Mouse (Mus musculus): Measurements from ENCODE around the gene Pou6f2.

Gene Pou6f2

DNA sequence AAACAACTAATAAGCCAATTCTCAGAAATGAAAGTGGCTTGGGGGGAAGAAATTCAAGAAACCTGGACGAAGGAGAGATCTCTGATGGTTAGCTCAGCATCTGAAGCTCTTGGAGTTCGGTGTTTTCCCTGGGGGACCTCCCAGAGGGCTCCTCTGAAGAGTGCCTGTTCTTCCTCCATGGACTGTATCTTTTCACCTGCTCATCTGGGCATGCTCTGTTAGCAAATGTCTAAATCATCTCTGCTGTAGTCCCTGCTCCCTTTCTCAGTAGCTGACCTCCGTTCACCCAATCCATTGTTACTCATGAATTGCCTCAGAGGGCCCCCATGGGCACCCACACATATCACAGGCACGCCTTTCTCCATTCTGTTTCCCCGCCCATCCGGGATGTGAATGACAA lies at the start of gene Pou6f2:
Pou6f2 (minus strand) TSS at position 101 of the 400 bp plus-strand sequence.
- no peak for DNase-seq (ENCODE audit: low read depth, low spot score)

DNA sequence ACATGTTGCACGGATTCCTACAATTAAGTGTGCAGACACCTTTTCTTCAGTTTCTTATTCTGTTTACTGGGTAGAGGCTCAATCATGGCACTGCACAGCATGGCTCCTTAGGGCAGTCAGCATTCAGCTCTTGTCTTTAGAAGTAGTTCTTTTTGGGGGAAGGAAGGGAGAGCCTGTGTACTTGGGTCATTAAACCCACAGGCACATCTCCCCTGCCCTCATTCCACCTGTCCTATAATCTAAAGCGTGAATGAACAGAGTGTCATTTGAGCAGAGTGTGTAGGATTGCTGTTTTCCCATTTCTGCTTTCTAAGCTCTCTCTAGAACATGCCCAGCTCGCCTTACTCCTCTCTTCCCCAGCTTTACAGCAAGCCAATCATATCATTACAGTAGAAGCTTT lies 42.4 kb upstream of the Pou6f2 start:
- DNase-seq (ENCODE audit: low read depth, low spot score), result no peak

DNA sequence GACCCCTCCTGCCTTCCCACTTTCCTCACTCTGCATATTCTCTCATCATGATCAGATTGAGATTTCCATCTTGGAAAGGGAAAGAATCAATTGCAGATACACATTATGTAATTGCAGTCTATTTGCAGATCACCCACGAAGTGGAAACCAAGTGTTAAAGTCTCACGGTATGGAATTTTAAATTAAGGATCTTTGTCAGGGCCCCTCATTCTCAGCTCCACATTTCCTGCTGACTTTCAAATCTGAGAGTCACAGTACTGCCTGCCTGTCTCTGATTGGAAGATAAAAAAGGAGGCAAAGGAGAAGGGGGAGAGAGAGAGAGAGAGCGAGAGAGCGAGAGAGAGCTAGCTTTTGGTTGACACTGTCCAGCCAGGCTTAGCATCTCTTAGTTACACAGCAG lies 9.8 kb downstream of the Pou6f2 start:
- DNase-seq (ENCODE audit: low read depth, low spot score), result no peak

DNA sequence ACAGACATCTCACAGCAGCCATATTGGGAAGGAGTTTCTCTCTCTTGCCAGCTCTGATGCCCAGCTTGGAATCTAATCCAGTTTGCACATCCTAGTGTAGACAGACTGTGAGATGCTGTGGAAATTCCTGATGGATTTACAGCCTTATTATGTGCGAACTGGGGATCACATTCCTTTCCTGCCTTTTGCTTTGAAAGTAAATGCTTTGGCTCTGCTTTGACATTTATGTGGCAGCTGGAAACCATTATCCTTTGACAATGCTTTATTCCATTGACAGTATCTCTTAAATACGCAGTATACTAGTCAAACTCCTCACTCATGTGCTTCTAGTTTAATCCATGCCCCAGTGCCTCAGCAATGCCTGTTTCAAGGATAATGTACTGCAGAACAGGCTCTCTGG lies 34.1 kb downstream of the Pou6f2 start:
- no peak for DNase-seq (ENCODE audit: low read depth, low spot score)

DNA sequence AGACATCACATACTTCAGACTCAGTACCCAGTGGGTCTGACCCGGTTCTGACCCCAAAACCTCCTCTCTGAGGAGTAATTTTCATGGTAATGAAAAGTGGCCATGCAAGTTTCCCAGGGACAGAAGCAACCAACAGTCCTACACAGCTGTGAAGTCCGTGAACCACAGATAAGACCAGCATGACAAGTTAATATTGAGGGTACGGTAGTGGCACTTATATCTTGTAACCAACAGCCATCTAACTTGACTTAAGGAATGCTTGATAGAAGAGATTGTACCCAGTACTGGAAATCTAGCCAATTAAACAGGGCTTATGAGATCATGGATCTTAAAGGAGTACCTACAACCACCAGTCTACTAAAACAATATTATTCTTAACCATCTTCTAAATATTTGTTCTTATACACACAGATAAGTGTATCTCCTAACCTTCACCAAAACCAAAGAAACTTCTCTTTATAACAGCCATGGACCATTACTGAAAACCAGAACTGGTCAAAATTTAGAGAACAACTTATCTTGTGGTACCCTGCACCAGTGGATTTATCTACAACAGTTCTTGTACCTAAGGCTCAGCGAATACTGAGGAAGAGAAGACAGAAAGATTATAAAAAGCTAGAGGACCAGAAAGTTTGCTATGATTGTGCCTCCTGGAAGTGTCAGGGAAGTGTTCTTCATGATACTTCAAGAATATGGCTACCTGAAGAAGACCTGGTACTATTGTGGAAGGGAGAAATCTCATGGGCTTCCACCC lies 52.7 kb downstream of the Pou6f2 start:
- no peak for DNase-seq (ENCODE audit: low read depth, low spot score)

DNA sequence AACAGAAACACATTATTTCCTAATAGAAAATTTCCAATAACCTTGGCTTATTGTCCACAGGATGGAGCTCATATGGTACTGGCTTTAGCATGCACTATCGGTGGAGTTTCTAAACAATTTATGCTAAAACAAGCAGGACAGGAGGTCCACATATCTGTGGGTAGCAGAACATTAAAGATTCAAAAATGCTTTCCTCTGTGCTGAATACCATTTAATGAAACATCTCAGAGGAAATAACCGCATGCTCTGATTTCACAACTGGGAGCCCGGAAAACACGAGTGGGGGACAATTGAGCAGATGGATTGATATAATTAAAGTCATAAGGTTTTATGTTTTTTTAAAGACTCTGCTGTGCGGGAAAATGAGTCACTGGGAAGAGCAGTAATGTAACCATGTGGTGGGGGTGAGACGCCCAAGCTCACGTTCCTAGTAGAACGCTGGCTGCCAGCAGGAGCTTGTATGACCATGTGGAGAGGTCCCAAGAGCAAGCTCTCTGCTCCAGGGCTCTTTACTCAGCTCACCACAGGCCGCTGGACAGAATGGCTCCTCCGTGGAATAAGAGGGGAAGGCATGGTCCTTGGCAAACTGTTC lies 58.5 kb downstream of the Pou6f2 start:
- no peak for DNase-seq (ENCODE audit: low read depth, low spot score)

DNA sequence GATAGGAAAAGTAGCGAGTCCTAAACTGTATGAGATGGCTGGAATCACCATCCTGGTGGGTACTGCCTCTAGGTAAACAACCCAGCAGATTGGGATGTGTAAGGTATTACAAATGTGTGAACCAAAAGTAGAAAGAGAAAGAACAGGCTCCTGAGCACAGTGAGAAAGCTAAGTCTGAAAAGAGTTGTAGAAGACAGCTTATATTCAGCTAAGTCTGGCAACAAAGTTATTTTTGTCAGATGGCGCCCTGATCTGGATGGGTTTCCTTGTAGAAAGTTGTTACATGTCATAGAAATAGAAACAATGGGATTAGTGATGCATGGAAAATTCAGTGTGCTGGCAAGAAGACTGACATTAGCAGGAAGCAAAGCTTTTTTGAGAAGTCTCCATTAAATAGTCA lies 59.5 kb downstream of the Pou6f2 start:
- no peak for DNase-seq (ENCODE audit: low read depth, low spot score)

DNA sequence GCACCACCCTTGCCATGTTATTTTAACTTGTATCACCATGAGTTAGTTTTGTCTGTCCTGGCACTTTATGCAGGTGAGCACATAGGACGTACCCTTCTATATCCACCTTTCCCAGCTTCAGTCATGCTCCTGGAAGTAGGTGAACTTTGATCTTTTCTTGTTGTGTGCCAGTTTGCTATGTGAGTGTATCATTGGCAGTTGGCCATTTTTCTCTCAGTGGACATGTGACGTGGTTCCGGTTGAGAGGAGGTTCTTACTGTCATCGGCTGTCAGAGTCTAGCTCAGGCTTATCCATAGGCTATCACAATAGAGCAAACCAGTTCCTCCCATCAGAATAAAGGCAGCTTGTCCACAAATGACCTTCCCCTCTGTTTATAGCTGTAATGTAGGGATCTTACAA lies 63.5 kb downstream of the Pou6f2 start:
- DNase-seq (ENCODE audit: low read depth, low spot score), result no peak

DNA sequence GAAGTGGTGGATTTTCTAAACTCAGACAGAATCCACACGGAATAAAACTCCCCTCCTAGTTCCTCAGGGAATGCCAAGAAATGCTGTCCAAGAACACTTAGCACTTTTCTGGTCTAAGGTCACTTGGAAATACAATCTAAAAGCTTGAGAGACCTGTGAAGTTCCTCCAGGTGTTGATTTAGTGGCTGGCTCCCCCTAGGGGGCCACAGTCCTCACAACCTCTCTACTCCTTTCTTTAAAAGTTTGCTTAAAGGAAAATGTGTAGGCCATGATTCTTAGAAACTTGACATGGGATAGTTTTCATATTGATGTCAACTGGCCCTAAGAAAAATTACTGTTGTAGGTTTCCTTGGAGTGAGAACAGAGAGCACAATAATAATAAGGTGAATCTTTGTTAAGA lies 64.9 kb downstream of the Pou6f2 start:
- DNase-seq (ENCODE audit: low read depth, low spot score), result no peak

DNA sequence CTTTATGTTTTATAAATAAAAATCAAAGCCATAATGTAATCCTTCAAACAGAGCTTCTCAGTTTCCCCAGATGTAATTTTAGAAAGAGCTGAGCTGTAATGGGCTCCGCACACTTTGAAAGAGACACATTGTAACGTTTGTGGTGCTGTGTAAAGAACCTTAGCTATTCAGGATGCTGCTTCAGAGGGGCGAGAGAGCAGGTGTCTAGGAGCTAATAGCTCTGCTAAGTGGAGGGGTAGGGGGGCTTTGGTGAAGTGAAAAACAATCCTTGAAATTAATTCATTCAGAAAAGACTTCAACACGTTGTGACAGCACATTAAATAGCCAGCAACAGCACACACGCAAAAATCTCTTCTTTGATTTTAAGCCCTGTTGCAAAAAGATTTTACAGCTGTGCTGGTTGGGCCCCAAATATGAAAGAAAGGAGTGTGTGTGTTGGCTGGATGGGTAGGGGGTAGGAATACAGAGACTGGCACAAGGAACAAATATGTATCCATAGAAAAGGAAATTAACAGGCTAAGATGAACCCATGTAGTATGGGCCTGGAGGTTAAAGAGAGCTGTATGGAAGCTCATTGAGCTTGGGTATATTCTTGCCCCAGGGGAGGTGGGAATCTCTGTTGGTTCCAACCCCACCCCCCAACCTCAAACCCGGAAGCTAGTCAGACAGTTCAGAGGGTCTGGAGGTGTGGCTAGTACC lies 73.4 kb downstream of the Pou6f2 start:
- DNase-seq (ENCODE audit: low read depth, low spot score), result no peak

DNA sequence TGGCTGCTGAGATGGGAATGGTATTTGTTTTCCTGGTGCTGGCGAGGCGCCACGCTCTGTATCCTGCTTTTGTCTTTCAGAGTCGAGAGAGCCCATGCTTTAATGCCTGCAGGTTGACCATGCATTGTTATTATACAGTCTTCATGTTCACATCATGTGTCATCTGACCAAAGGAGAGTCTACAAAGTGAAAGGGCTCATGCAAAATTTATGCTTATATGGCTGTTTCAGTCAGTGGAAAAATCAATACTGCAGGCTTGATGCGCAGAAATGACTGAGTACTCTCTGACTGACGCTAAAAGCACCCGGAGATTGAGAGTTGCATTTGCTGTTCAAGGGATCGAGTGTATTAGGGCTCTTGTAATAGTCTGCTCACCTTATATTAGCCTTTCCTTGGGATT lies 74.1 kb downstream of the Pou6f2 start:
- DNase-seq (ENCODE audit: low read depth, low spot score), result no peak

DNA sequence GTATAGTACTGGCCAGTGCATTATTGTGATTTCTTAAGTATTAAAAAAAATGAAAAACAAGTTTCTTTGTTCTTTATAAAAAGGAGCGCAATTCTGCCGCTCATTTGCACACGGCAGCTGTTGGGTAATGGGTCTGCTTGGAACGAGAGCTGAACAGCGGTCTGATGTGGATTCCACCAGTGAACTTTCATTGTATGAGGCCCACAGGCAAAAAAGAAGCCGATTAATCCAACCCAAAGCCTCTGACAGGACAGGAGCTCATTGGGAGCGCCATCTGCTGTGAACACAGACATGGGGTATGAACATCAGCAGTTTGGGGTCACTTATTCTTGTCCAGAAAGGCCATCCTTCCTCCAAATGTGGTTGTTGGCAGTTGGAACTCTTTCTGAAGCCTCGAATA lies 84.9 kb downstream of the Pou6f2 start:
- peak; percentile 0 for DNase-seq (ENCODE audit: low read depth, low spot score)

DNA sequence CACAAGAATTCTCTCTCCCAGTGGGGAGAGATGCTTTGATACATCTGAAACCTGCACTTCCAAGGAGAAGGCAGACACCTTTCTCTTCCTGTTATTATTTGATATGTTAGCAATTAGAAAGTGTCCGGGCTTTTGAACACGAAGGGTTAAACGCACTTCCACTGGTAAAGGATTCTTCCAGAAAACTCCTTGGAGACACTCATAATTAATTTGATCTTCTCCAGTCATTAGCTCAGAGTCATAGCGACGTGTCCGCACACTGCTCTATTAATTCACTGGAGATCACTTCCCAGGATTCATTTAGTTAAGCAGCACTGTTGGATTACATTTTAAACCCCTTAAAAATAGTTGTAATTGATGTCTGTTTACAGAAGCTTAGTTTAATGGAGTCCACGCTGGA lies 88.5 kb downstream of the Pou6f2 start:
- DNase-seq (ENCODE audit: low read depth, low spot score), result no peak

DNA sequence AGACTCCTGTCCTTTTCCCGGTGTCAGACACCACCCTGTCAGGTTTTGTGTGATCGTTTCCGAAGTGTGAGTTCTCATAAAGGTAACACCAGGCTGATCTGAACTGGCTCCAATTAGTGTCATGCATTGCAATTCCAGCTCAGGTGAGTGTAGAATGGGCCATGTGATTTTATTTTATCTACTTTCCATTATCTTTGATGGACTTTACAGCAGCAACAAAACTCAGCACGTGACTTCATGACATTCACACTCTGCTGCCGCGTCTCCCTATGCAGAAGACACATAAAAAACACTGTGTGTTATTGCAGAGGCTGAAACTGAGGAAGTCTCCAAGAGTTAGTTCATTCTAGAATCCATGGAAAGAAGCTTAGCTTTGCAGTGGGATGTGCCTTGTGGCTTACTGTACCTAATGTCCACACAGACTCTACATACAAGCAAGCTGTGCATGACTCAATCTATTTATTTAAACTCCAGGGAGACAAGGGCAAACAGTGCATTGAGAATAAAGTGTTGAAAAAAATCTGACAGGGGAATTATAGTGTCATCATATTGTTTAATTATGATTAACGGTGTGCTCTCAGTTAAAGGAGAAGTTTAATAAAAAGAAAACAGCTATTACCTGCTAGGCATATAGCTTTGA lies 90.9 kb downstream of the Pou6f2 start:
- no peak for DNase-seq (ENCODE audit: low read depth, low spot score)

DNA sequence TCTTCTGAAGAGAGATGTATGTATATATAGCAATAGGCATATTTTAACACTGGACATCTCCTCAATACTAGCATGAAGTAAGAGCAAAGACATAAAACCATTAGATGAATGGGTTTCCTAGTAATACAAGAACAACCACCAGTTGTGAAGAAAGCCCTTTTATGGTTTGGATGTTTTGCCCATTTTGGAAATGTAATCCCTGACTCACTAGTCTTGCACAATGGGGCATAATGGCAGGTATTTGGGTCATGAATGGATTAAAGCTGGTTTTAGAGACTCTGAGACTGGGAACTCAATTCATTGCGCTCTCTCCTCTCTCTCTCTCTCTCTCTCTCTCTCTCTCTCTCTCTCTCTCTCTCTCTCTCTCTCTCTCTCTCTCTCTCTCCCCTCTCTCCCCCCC lies 97.5 kb downstream of the Pou6f2 start:
- DNase-seq (ENCODE audit: low read depth, low spot score), result no peak

DNA sequence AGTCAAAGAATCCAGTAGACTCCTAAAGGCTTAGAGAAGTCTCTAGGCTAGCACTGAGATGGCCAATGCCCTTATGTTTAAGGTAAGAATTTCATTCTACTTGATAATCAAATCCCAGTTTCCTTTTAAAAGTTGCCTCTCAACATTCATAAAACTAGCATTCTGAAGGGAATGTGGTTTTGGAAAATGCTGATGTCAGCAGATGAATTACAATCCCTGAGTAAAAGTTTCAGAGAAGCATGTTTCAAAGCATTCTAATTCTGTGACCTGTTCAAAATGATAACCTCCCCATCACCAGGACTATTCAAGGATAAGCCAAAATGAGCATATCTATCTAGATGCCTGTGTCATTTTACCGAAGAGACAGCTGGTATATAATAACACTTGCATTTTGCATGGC lies 104.0 kb downstream of the Pou6f2 start:
- no peak for DNase-seq (ENCODE audit: low read depth, low spot score)

DNA sequence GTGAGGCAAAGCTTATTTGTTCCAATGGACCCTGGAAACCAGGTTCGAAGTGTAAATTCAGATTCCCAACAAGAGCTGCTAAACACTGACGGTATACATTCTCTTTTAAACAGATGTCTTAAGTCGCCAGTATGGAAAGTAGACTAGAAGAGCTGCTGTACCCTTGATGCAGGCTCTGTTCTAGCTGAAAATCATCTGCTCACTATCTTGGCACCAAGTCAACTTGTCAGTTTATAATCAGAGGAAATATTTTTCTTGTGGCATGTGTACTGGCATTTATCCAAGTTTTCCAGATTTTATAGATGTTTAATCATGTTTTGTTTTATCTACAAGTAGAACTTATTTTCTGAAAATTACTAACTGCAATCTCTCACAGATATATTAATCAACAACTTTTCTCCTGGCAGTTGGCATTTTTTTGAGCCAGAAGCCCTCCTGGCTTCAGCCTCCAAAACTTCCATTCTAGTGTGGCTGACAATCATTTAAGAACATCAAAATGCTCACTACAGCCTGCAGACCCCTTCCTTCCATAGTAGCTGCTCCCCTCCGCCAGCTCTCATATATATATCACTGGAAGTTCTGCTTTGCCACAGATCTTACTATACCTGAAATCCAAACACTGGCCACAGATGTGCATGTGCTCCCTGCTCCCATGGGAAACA lies 107.1 kb downstream of the Pou6f2 start:
- no peak for DNase-seq (ENCODE audit: low read depth, low spot score)

DNA sequence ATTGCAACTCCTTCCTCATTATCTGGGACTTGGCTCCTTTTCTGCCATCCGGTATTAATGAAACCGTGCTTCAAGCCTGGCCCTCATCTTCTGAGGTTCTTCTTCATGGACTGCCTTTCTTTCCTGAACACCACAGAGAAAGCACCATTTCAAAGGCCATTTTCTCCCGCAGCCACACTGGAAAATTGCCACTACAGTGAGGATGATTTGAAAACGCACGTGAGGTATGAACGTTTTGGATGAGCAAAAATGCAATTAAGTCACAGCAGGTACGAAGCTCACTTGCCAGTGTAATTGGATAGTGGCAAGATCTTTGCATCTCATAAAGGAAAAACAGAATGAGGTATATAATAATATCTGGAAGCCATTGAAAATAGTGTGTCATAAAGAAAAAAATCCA lies 110.0 kb downstream of the Pou6f2 start:
- DNase-seq (ENCODE audit: low read depth, low spot score), result no peak

DNA sequence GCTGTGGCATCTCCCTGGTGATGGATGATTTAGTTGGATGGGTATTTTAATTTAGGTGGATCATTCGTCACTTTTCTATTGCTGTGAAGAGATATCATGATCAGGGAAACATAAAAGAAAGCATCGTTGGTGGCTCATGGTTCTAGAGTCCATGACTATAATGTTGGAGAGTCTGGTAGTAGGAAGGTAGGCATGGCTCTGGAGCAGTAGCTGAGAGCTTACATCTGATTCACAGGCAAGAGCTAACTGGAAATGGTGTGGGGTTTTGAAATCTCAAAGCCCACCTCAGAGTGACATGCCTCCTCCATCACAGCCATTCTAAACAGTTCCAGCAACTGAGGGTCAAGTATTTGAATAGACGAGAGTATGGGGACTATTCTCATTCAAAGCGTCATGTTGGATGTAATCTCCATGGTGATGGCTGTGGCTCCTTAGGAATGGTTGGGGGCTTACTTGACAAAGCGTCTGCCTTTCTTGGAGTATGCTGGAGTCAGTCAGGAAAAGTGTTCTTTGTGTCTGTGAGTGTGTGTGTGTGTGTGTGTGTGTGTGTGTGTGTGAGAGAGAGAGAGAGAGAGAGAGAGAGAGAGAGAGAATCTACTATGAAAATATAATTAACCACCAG lies 115.0 kb downstream of the Pou6f2 start:
- no peak for DNase-seq (ENCODE audit: low read depth, low spot score)

DNA sequence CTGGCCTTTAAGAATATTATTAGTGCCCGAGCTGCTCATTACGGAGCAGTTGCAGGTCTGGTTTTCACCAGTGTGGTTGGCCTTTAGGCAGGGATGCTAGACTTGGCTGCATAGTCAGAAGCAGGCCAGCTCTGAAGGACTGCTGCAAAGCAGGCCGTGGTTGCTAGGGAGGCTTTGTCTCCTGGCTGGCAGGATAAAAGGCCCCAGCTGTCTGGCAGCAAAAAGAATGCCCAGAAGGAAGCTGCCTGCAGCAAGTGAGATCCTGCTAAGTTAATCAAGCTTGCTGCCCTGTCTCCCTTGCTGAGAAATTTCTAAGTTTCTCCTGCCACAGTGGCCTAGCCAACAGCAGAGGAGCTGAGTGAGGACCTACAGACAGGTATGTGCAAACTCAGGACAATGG lies 116.4 kb downstream of the Pou6f2 start:
- DNase-seq (ENCODE audit: low read depth, low spot score), result no peak

DNA sequence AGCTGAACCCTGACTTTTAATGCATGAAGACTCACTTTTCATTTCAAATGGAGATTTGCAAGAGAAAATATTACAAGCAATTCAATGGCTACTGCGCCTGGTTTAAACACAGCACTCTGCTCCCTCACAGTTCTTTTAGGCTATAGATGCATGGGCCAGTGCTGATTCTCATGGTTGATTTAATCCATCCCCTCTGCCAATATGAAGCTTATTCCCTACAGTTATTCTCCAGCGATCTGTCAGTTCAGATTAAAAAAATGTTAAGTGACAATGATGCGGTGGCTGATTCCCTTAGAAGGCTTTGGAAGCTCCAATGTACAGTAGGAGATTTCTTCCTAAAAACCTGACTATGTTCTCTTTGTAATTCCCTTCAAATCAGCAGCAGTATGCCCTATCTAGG lies 144.4 kb downstream of the Pou6f2 start:
- DNase-seq (ENCODE audit: low read depth, low spot score), result peak; percentile 3

Data from retina, postnatal 7 days (tissue).